Mouse (Mus musculus) liver, embryonic 14.5 days (tissue): ENCODE measurements around the gene Fmo1. TPM values are rescaled to one million over a fixed set of nuclear protein-coding genes. Genes with fewer than 3 reads are reported as not detected.

Experiments
- ATAC-seq: fragments of 200-750 bp; cut with Nextera tagmentation; 2 replicates; pipeline ENCODE4 v1.8.0; 2017; ENCODE audit warnings: moderate number of reproducible peaks, mild to moderate bottlenecking, moderate library complexity; ENCODE audit not compliant: insufficient read depth
- DNase-seq, 3 experiments: peaks; one replicate each; pipeline ENCODE4 v3.0.0-alpha.2; 2012 to 2013; ENCODE audit warnings: low read depth in 3 of 3, low spot score in 3 of 3
- H3K27ac ChIP-seq: fragments of 300-500 bp; sonication (generic); 2 replicates; pipeline ENCODE4 v1.5.1; 2014; ENCODE audit warnings: moderate library complexity, mild to moderate bottlenecking, control low read depth, inconsistent platforms
- H3K27me3 ChIP-seq: fragments of 300-500 bp; sonication (generic); 2 replicates; pipeline ENCODE4 v1.6.1; 2014; ENCODE audit warnings: mild to moderate bottlenecking, low read length, moderate library complexity; ENCODE audit not compliant: control insufficient read depth, insufficient read depth
- H3K36me3 ChIP-seq: fragments of 300-500 bp; sonication (generic); replicated peaks from 2 replicates; pipeline ENCODE4 v1.6.1; 2014; ENCODE audit warnings: low read depth; ENCODE audit not compliant: control insufficient read depth, insufficient read depth
- H3K4me1 ChIP-seq, 2 experiments: fragments of 200-500 bp in 1 of 2; fragments of 300-500 bp in 1 of 2; sonication (generic) in 1 of 2; replicated peaks; 2 replicates each; pipeline ENCODE4 v1.6.1; 2012 to 2014; ENCODE audit warnings: antibody characterized with exemption in 1 of 2, inconsistent platforms in 1 of 2, low read length in 1 of 2; ENCODE audit not compliant: control insufficient read depth in 2 of 2, insufficient read depth in 2 of 2
- H3K4me2 ChIP-seq: fragments of 300-500 bp; sonication (generic); 2 replicates; pipeline ENCODE4 v1.6.1; 2014; ENCODE audit warnings: low read depth, mild to moderate bottlenecking, control low read depth, moderate library complexity
- H3K4me3 ChIP-seq, 2 experiments: fragments of 200-500 bp in 1 of 2; fragments of 300-500 bp in 1 of 2; sonication (generic) in 1 of 2; 2 replicates each; pipeline ENCODE4 v1.5.1; 2012 to 2014; ENCODE audit warnings: low read depth in 2 of 2, low read length in 2 of 2, mild to moderate bottlenecking in 2 of 2, control low read depth in 1 of 2, inconsistent platforms in 1 of 2, moderate library complexity in 1 of 2; ENCODE audit not compliant: insufficient read depth in 1 of 2
- H3K9ac ChIP-seq: fragments of 300-500 bp; sonication (generic); replicated peaks from 2 replicates; pipeline ENCODE4 v1.6.1; 2014; ENCODE audit warnings: mild to moderate bottlenecking, control low read depth, moderate library complexity
- H3K9me3 ChIP-seq: fragments of 300-500 bp; sonication (generic); 2 replicates; pipeline ENCODE4 v1.6.1; 2016; ENCODE audit warnings: low read length, mixed read lengths; ENCODE audit not compliant: control insufficient read depth
- CTCF ChIP-seq: IDR thresholded peaks from 2 replicates; pipeline ENCODE4 v1.5.1; 2016; ENCODE audit warnings: antibody characterized with exemption, low read depth, control low read depth
- EP300 ChIP-seq: IDR thresholded peaks from 2 replicates; pipeline ENCODE4 v1.6.1; 2016; ENCODE audit warnings: antibody characterized with exemption, low read depth
- WGBS: fragments of 180-500 bp; shearing (Covaris S2); extraction: QIAGEN DNeasy Blood & Tissue Kit; methylation state at CpG from one replicate; pipeline ENCODE4 v1.1.7; 2014; ENCODE audit not compliant: insufficient replicate concordance; 5-methylcytosine and 5-hydroxymethylcytosine counted together
- polyA plus RNA-seq, 2 experiments: library from polyadenylated mRNA; depleted of rRNA in 1 of 2; stranded (reverse) in 1 of 2; unstranded in 1 of 2; fragments of >200 nt; fragmentation: Nextera tagmentation in 1 of 2; extraction: Ambion mirVana in 1 of 2; gene quantifications; 2 replicates each; pipeline versions ENCODE4 v1.2.1 to v1.2.3; 2012 to 2014

Fmo1 gene
- polyA plus RNA-seq, 2 experiments, result 13.6 to 13.7 TPM

GRCm38 (mm10) chr1:162863579-162863978 is 2.8 kb downstream of the Fmo1 start:
- Histone ChIP-seq H3K27me3 (no peaks in the 10 kb centered on the region), H3K4me1 (peaks cover 0 to 6% of the 10 kb centered on the region in 2 experiments; a peak in 2 of 4 replicates), H3K27ac (no peak overlapping the region), H3K36me3 (no peaks in the 10 kb centered on the region), H3K9ac (no peak overlapping the region), H3K9me3 (no peaks in the 10 kb centered on the region), H3K4me2 (no peak overlapping the region), H3K4me3 (no peak overlapping the region)
- ATAC-seq, result no peak
- no peak for DNase-seq
- TF ChIP-seq CTCF (no peak), EP300 (no peak)
- WGBS, result 55% methylated on average over 3 of the region's 3 CpGs

DNA sequence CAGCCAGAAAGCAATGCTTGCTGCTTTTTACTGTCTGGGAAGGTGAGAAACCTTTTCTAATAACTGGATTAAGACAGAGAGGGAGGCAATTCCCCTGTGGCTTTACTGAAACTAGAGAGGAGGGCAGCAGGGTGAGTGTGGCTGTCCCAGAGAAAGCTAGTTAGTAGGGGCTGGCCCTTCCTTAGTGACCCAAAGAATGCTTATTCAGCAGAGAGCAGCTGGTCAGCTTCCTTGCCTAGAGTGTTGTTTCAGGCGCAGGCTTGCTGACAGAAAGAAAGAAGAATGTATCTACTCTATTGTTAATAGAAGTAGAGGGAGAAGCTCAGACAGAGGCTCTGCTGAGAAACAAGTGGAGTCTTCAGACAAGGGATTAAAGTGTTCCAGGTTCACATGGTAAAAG is 4.1 kb downstream of the Fmo1 start:
- Histone ChIP-seq H3K27ac (no peak overlapping the region), H3K4me3 (no peak overlapping the region)
- WGBS, result 59% methylated on average over 1 of the region's 1 CpGs

GRCm38 (mm10) chr1:162859996-162860605 is 6.3 kb downstream of the Fmo1 start:
- no peak for TF ChIP-seq EP300
- no peak for TF ChIP-seq CTCF
- Histone ChIP-seq H3K36me3 (no peaks in the 10 kb centered on the region), H3K4me1 (peaks cover 0 to 3% of the 10 kb centered on the region in 2 experiments; a peak in 2 of 4 replicates), H3K9ac (no peak overlapping the region), H3K27me3 (no peaks in the 10 kb centered on the region), H3K4me3 (no peak overlapping the region), H3K9me3 (no peaks in the 10 kb centered on the region), H3K27ac (no peak overlapping the region), H3K4me2 (no peak overlapping the region)
- DNase-seq (no peak), ATAC-seq (no peak)
- 68% methylated on average over 9 of the region's 9 CpGs for WGBS

More for the DNA sequence above, 4.1 kb downstream of the Fmo1 start:
- no peaks in the 10 kb centered on the region for H3K9me3 ChIP-seq
- DNase-seq (no peak), ATAC-seq (no peak)
- H3K4me1 ChIP-seq, result peaks cover 0 to 6% of the 10 kb centered on the region in 2 experiments; a peak in 2 of 4 replicates
- H3K27me3 ChIP-seq, result no peaks in the 10 kb centered on the region
- no peak overlapping the region for H3K9ac ChIP-seq
- H3K36me3 ChIP-seq, result no peaks in the 10 kb centered on the region
- TF ChIP-seq CTCF (no peak), EP300 (no peak)
- no peak overlapping the region for H3K4me2 ChIP-seq

- H3K4me2 ChIP-seq, result no peak overlapping the region
- 68% methylated on average over 10 of the region's 10 CpGs for WGBS
- H3K4me1 ChIP-seq, result no peaks in the 10 kb centered on the region; a peak in 2 of 4 replicates
- TF ChIP-seq CTCF (no peak), EP300 (no peak)
- H3K27ac ChIP-seq, result no peak overlapping the region
- no peaks in the 10 kb centered on the region for H3K9me3 ChIP-seq
- ATAC-seq, result no peak
- no peaks in the 10 kb centered on the region for H3K27me3 ChIP-seq
- no peak for DNase-seq
- H3K4me3 ChIP-seq, result no peak overlapping the region
- no peak overlapping the region for H3K9ac ChIP-seq
- H3K36me3 ChIP-seq, result no peaks in the 10 kb centered on the region
Observed at GRCm38 (mm10) chr1:162859545-162859976, 6.8 kb downstream of the Fmo1 start.

DNA sequence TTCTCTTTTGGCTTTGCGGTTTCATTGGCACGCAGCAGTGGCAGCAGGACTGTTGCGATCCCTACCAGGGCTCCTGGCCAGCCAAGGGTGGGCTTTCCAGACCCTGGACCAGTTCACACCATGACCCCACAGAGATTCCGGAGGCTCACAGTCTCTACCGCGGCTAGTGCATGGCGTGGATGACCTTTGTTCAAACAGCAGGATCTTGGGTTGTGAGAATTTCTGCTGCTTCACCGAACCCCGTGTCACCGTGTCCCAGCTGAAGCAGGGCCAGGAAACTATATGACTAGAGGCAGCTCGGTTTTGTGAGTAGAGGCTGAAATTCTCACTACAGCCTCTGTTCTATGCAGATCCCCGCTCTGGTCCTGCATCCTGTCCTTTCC is 7.7 kb downstream of the Fmo1 start:
- ATAC-seq (no peak), DNase-seq (no peak)
- H3K4me2 ChIP-seq, result no peak overlapping the region
- no peaks in the 10 kb centered on the region for H3K36me3 ChIP-seq
- peaks cover 0 to 5% of the 10 kb centered on the region in 2 experiments; a peak in 2 of 4 replicates for H3K4me1 ChIP-seq
- H3K9ac ChIP-seq, result no peak overlapping the region
- H3K27ac ChIP-seq, result no peak overlapping the region
- H3K9me3 ChIP-seq, result no peaks in the 10 kb centered on the region
- 70% methylated on average over 12 of the region's 12 CpGs for WGBS
- H3K27me3 ChIP-seq, result no peaks in the 10 kb centered on the region
- TF ChIP-seq EP300, result no peak
- no peak for TF ChIP-seq CTCF
- H3K4me3 ChIP-seq, result no peak overlapping the region
